ENCODE assay signal across 11 mouse cellular contexts in the genomic region with DNA sequence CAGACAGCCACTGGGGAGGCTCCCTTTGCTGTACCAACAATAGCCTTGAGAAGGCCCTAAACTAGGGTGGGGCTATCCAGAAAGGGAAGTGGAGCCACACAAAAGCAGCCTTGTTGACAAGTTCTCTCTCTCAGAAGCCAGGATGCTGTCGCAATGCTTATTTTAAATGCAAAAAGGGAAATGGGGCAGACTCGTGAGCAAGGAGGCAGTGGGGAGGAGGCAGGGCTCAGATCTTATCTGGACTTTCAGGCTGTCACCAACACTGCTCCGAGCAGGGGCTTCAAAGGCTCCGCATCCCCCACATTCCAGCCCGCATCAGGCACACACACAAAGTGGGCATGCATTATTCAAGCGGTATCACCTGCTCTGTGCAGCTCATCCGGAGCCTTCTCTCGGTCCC.
DNase-seq lines count a peak whose midpoint lies in the region; ATAC-seq and TF ChIP-seq lines count a peak whose summit lies in the region.
"Had no signal": no experiment of that assay in that cellular context is flagged by ENCODE, and none has a peak within 500 bp of the region (broad histone marks: within the 10 kb centered on the region; RNA-seq: fewer than 3 reads in every experiment).

No protein-coding gene starts in this region.

- H3K4me1 ChIP-seq in lung, postnatal 0 days (ENCODE audit: insufficient read depth, low read depth, low read length): no peaks in the 10 kb centered on the region
- H3K4me1 ChIP-seq in lung, adult 2 months (ENCODE audit: control insufficient read depth, insufficient read depth, low read length): no peaks in the 10 kb centered on the region
- H3K4me1 ChIP-seq in embryonic facial prominence, embryonic 10.5 days: peaks cover 9% of the 10 kb centered on the region
- H3K4me1 ChIP-seq in kidney, adult 2 months (ENCODE audit: control insufficient read depth, insufficient read depth, low read length): no peaks in the 10 kb centered on the region
- H3K4me1 ChIP-seq: heart, embryonic 13.5 days; limb, embryonic 10.5 days had no signal

- no peak overlapping the region for H3K4me3 ChIP-seq in lung, postnatal 0 days (ENCODE audit: low read depth, low read length)
- no peak overlapping the region for H3K4me3 ChIP-seq in lung, adult 2 months (replicated peaks; ENCODE audit: extremely low read depth, low read depth, low read length)
- H3K4me3 ChIP-seq in embryonic facial prominence, embryonic 10.5 days: no peak overlapping the region
- H3K4me3 ChIP-seq in kidney, adult 2 months (ENCODE audit: insufficient read depth, low read depth, low read length): no peak overlapping the region
- H3K4me3 ChIP-seq: erythroblast, embryonic 14.5 days; heart, embryonic 13.5 days; limb, embryonic 10.5 days had no signal

- 10% methylated on average over 8 of the region's 8 CpGs for WGBS in lung, postnatal 0 days
- 8% methylated on average over 8 of the region's 8 CpGs for WGBS in lung, adult 2 months
- WGBS in embryonic facial prominence, embryonic 10.5 days: 25% methylated on average over 8 of the region's 8 CpGs
- 15% methylated on average over 8 of the region's 8 CpGs for WGBS in kidney, adult 2 months

- H3K9ac ChIP-seq in lung, postnatal 0 days (replicated peaks; ENCODE audit: low read depth): no peak overlapping the region
- H3K9ac ChIP-seq: heart, embryonic 13.5 days had no signal

- no peak overlapping the region for H3K27ac ChIP-seq in lung, postnatal 0 days (ENCODE audit: low read length)
- H3K27ac ChIP-seq in embryonic facial prominence, embryonic 10.5 days (replicated peaks): 0 out of 2 replicates have a peak overlapping the region, but pooled peaks have one; percentile 32
- no peak overlapping the region for H3K27ac ChIP-seq in kidney, adult 2 months (ENCODE audit: insufficient read depth, low read depth, low read length)
- H3K27ac ChIP-seq: heart, embryonic 13.5 days; limb, embryonic 10.5 days had no signal

- no peaks in the 10 kb centered on the region for H3K36me3 ChIP-seq in lung, postnatal 0 days (ENCODE audit: insufficient read depth, low read length)
- H3K36me3 ChIP-seq in embryonic facial prominence, embryonic 10.5 days (replicated peaks): no peaks in the 10 kb centered on the region
- H3K36me3 ChIP-seq in kidney, adult 2 months (ENCODE audit: control insufficient read depth, insufficient read depth, low read length): no peaks in the 10 kb centered on the region
- H3K36me3 ChIP-seq: heart, embryonic 13.5 days; limb, embryonic 10.5 days had no signal

- ATAC-seq in lung, postnatal 0 days: peak; percentile 26; the same call in 1 of the 2 replicates

- no peak for TF ChIP-seq EP300 in lung, postnatal 0 days (IDR thresholded peaks at IDR 0.05)

- no peaks in the 10 kb centered on the region for H3K27me3 ChIP-seq in lung, postnatal 0 days (replicated peaks; ENCODE audit: insufficient read depth, low read length)
- 0 out of 2 replicates have a peak, but pooled peaks cover 6% of the 10 kb centered on the region for H3K27me3 ChIP-seq in embryonic facial prominence, embryonic 10.5 days (replicated peaks; ENCODE audit: low read depth, poor library complexity, severe bottlenecking)
- no peaks in the 10 kb centered on the region for H3K27me3 ChIP-seq in kidney, adult 2 months (replicated peaks; ENCODE audit: control insufficient read depth, insufficient read depth, low read length)

- DNase-seq in lung, postnatal 0 days (ENCODE audit: low spot score): peak; percentile 17
- no peak for DNase-seq in lung, adult 2 months
- no peak for DNase-seq in embryonic facial prominence, embryonic 10.5 days (ENCODE audit: low spot score)
- DNase-seq in lung, postnatal 36 days: peak; percentile 18
- DNase-seq in thymus, postnatal 14 days: peak; percentile 68
- no peak for DNase-seq in cerebellum, adult 11 months
- DNase-seq in kidney, adult 2 months: no peak
- DNase-seq: kidney, adult 18-20 months had no signal

- H3K4me2 ChIP-seq in lung, postnatal 0 days (replicated peaks; ENCODE audit: low read depth, low read length): no peak overlapping the region
- H3K4me2 ChIP-seq: heart, embryonic 13.5 days had no signal

- no peaks in the 10 kb centered on the region for H3K9me3 ChIP-seq in lung, postnatal 0 days (ENCODE audit: low read length)
- no peaks in the 10 kb centered on the region for H3K9me3 ChIP-seq in embryonic facial prominence, embryonic 10.5 days
- H3K9me3 ChIP-seq: heart, embryonic 13.5 days; limb, embryonic 10.5 days had no signal

- no peak for TF ChIP-seq CTCF in lung, postnatal 0 days (IDR thresholded peaks at IDR 0.05)
- TF ChIP-seq CTCF in lung, adult 2 months (IDR thresholded peaks at IDR 0.05; ENCODE audit: insufficient read depth, low read length): no peak
- no peak for TF ChIP-seq CTCF in kidney, adult 2 months (conservative IDR thresholded peaks at IDR 0.05; ENCODE audit: insufficient read depth, insufficient read length, low read depth, low read length)

- TF ChIP-seq POLR2A in lung, adult 2 months (IDR thresholded peaks at IDR 0.05; ENCODE audit: borderline replicate concordance, extremely low read depth, low read depth, low read length): no peak
- TF ChIP-seq POLR2A in kidney, adult 2 months (IDR thresholded peaks at IDR 0.05; ENCODE audit: low read depth, low read length): no peak

Comparison
In these comparisons a context has a peak if more than half of its experiments do, and no peak if none do; other contexts are left out.
1. DNase-seq: peak in lung, postnatal 0 days (single experiment), lung, postnatal 36 days (single experiment) and thymus, postnatal 14 days (single experiment); none in lung, adult 2 months (single experiment), embryonic facial prominence, embryonic 10.5 days (single experiment), cerebellum, adult 11 months (single experiment) and kidney, adult 2 months (single experiment).